Mouse (Mus musculus) central nervous system, embryonic 14 days (tissue): ENCODE data around the gene Olfr491. TPM values are rescaled to one million over a fixed set of nuclear protein-coding genes. Genes with fewer than 3 reads are reported as not detected.

Experiments used
- polyA plus RNA-seq: library from polyadenylated mRNA; depleted of rRNA; stranded (reverse); fragments of >200 nt; gene quantifications from 2 replicates; pipeline ENCODE4 v1.2.3, GENCODE M21; 2012; rRNA removed

Gene Olfr491
- not detected in 2 replicates for polyA plus RNA-seq

GRCm38 (mm10) chr7:108313151-108313550 is at the start of gene Olfr491:
Gene Olfr491, plus strand, starts transcription at chr7:108313451.

GRCm38 (mm10) chr7:108288834-108289233 is 24.4 kb upstream of the Olfr491 start, which contains the start of gene Olfr490:
Gene Olfr490, minus strand, starts transcription at chr7:108288934.

GRCm38 (mm10) chr7:108323574-108323973 is 10.3 kb downstream of the Olfr491 start, which contains the start of gene Olfr492:
Gene Olfr492, minus strand, starts transcription at chr7:108323674.

GRCm38 (mm10) chr7:108346879-108347278 is 33.6 kb downstream of the Olfr491 start, which contains the start of gene Olfr493:
Gene Olfr493, minus strand, starts transcription at chr7:108346979.

GRCm38 (mm10) chr7:108365035-108365434 is 51.8 kb downstream of the Olfr491 start, which contains the start of gene Olfr494:
Gene Olfr494, plus strand, starts transcription at chr7:108365335.

Other genes with a start within 250 kb of the Olfr491 start
- gene Olfr480, start 246.1 kb upstream of the Olfr491 start, polyA plus RNA-seq = not detected in 2 replicates
- not detected in 2 replicates for gene Olfr481, start 233.6 kb upstream of the Olfr491 start, polyA plus RNA-seq
- gene Olfr482, start 215.9 kb upstream of the Olfr491 start, polyA plus RNA-seq = not detected in 2 replicates
- not detected in 2 replicates for gene Olfr483, start 212.6 kb upstream of the Olfr491 start, polyA plus RNA-seq
- not detected in 2 replicates for gene Olfr484, start 186.0 kb upstream of the Olfr491 start, polyA plus RNA-seq
- gene Olfr485, start 153.6 kb upstream of the Olfr491 start, polyA plus RNA-seq = not detected in 2 replicates
- not detected in 2 replicates for gene Olfr486, start 140.7 kb upstream of the Olfr491 start, polyA plus RNA-seq
- gene Olfr487, start 98.8 kb upstream of the Olfr491 start, polyA plus RNA-seq = not detected in 2 replicates
- gene Olfr488, start 55.1 kb upstream of the Olfr491 start, polyA plus RNA-seq = not detected in 2 replicates
- gene Olfr490, start 24.5 kb upstream of the Olfr491 start, polyA plus RNA-seq = not detected in 2 replicates
- not detected in 2 replicates for gene Olfr492, start 10.2 kb downstream of the Olfr491 start, polyA plus RNA-seq
- gene Olfr493, start 33.5 kb downstream of the Olfr491 start, polyA plus RNA-seq = not detected in 2 replicates
- gene Olfr494, start 51.9 kb downstream of the Olfr491 start, polyA plus RNA-seq = not detected in 2 replicates
- gene Olfr495, start 79.7 kb downstream of the Olfr491 start, polyA plus RNA-seq = not detected in 2 replicates
- gene Olfr497, start 107.0 kb downstream of the Olfr491 start, polyA plus RNA-seq = not detected in 2 replicates
- not detected in 2 replicates for gene Olfr498, start 151.9 kb downstream of the Olfr491 start, polyA plus RNA-seq
- gene Olfr502, start 211.6 kb downstream of the Olfr491 start, polyA plus RNA-seq = not detected in 2 replicates
- not detected in 2 replicates for gene Olfr503, start 231.1 kb downstream of the Olfr491 start, polyA plus RNA-seq